Mouse (Mus musculus) embryonic facial prominence, embryonic 15.5 days (tissue): ENCODE data around the gene Mettl15. TPM values are rescaled to one million over a fixed set of nuclear protein-coding genes. Genes with fewer than 3 reads are reported as not detected.

ENCODE experiments used
- ATAC-seq: fragments of 200-750 bp; cut with Nextera tagmentation; 2 replicates; pipeline ENCODE4 v1.8.0; 2017; ENCODE audit warnings: low read depth, moderate TSS enrichment; ENCODE audit not compliant: insufficient number of reproducible peaks, low FRiP score, low TSS enrichment
- H3K27ac ChIP-seq: fragments of 300-500 bp; sonication (generic); replicated peaks from 2 replicates; pipeline ENCODE4 v1.5.1; 2015; ENCODE audit warnings: mild to moderate bottlenecking, inconsistent platforms
- H3K27me3 ChIP-seq: fragments of 300-500 bp; sonication (generic); 2 replicates; pipeline ENCODE4 v1.6.1; 2015; ENCODE audit warnings: inconsistent platforms
- H3K36me3 ChIP-seq: fragments of 300-500 bp; sonication (generic); 2 replicates; pipeline ENCODE4 v1.6.1; 2015; ENCODE audit warnings: mild to moderate bottlenecking, inconsistent platforms
- H3K4me1 ChIP-seq: fragments of 300-500 bp; sonication (generic); 2 replicates; pipeline ENCODE4 v1.6.1; 2015; ENCODE audit warnings: inconsistent platforms
- H3K4me2 ChIP-seq: fragments of 300-500 bp; sonication (generic); replicated peaks from 2 replicates; pipeline ENCODE4 v1.6.1; 2015; ENCODE audit warnings: mild to moderate bottlenecking, inconsistent platforms
- H3K4me3 ChIP-seq: fragments of 300-500 bp; sonication (generic); replicated peaks from 2 replicates; pipeline ENCODE4 v1.5.1; 2015; ENCODE audit warnings: mild to moderate bottlenecking, inconsistent platforms
- H3K9ac ChIP-seq: fragments of 300-500 bp; sonication (generic); 2 replicates; pipeline ENCODE4 v1.6.1; 2015; ENCODE audit warnings: inconsistent platforms
- H3K9me3 ChIP-seq: fragments of 300-500 bp; sonication (generic); replicated peaks from 2 replicates; pipeline ENCODE4 v1.6.1; 2016; ENCODE audit warnings: inconsistent platforms
- WGBS: fragments of 180-500 bp; shearing (Covaris S2); methylation state at CpG from one replicate; pipeline ENCODE4 v1.1.7; 2015; 5-methylcytosine and 5-hydroxymethylcytosine counted together
- polyA plus RNA-seq: library from polyadenylated mRNA; unstranded; fragments of >200 nt; fragmentation: Nextera tagmentation; extraction: Ambion mirVana; gene quantifications from 2 replicates; pipeline ENCODE4 v1.2.1, GENCODE M21; 2015

Mettl15 gene
- polyA plus RNA-seq, 1 experiment from 2014 or later = 12.9 TPM

DNA sequence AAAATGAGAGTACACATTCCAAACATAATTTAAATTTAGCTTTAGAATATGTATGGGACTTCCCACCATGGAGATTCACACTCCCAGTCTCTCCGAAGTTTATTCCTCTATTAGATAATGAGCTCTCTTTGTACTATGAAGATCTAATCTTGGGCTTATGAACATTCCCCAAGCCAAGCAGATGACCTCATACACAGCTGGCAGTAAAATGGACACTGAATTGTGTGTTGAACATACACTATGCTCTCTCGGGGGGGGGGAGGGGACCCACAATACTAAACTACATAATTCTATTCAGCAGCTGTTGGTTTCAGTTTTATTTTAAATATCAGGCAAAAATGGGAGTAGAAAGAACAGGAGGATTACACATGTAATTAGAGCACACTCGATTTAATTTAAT lies 97.6 kb downstream of the Mettl15 start:
- Histone ChIP-seq H3K9me3 (no peaks in the 10 kb centered on the region), H3K9ac (no peak overlapping the region), H3K4me2 (no peak overlapping the region), H3K4me1 (no peaks in the 10 kb centered on the region), H3K27ac (no peak overlapping the region), H3K36me3 (no peaks in the 10 kb centered on the region), H3K4me3 (no peak overlapping the region), H3K27me3 (no peaks in the 10 kb centered on the region)
- WGBS = 68% methylated on average over 3 of the region's 3 CpGs
- no peak for ATAC-seq

DNA sequence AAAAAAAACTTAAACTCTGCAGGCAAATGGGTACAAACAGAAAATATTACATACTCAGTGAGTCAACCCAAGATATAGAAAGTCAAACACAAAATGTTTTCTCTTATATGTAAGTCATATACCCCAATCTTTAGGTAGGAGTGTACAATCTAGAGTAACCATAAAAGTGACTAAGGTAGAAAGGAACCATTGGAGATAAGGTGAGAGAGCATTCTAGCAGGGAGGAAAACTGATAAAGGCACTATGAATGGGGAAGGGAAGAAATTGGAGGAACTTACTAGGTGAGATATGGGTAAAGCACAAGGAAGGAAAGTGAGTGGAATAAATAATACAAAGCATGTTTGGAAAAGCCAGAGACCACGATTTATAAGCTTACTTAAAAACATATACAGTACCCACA lies 122.0 kb downstream of the Mettl15 start:
- no peaks in the 10 kb centered on the region for H3K4me1 ChIP-seq
- WGBS = 66% methylated on average over 1 of the region's 1 CpGs
- no peaks in the 10 kb centered on the region for H3K36me3 ChIP-seq
- ATAC-seq = no peak
- H3K4me2 ChIP-seq = no peak overlapping the region
- H3K9ac ChIP-seq = no peak overlapping the region
- H3K4me3 ChIP-seq = no peak overlapping the region
- no peaks in the 10 kb centered on the region for H3K9me3 ChIP-seq
- H3K27me3 ChIP-seq = no peaks in the 10 kb centered on the region
- no peak overlapping the region for H3K27ac ChIP-seq

DNA sequence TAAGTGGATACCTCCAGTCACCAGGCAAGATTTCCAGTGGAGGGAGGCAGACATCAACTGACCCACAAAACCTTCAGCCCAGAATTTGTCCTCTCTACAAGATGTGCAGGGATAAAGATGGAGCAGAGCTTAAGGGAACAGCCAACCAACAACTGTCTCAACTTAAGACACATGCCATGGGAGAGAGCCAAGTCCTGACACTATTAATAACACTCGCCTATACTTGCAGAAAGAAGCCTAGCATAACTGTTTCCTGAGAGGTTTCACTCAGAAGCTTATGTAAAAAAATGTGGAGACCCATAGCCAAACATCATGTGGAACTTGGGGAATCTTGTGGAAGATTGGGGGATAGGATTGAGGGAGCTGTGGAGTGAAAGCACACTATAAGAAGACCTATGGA lies 124.4 kb downstream of the Mettl15 start:
- no peak overlapping the region for H3K4me2 ChIP-seq
- WGBS = 47% methylated on average over 1 of the region's 1 CpGs

DNA sequence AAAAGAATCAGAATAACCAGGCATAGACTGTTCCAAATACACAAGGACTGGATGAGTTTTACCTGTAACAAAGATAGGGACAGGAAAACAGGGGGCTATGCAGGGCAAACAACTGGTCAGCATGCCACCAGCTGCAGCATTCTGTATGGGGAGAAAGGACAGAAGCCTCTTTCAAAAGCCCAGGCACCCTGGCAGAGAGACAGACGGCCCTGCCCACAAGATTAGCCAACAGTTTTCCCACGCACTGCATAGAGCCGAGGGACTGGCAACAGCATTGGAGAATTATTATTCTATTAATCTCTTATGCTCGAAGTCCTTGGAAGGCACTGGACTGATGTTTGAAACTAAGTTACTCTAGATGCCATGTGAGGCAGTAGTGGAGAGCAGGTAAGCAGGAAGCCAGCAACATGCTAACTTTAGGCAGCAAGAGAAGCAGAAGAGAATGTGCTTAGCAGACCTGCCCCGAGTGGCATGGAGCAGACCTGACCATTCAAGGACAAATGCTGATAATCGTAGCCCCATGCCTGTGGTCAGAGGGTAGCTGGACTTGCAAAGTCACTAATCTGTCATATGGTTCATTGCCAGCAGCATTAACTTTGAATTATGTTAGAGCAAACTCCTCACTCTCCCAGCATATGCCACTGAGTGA lies 127.0 kb downstream of the Mettl15 start:
- 73% methylated on average over 6 of the region's 6 CpGs for WGBS
- Histone ChIP-seq H3K27ac (no peak overlapping the region), H3K4me2 (no peak overlapping the region), H3K36me3 (no peaks in the 10 kb centered on the region), H3K27me3 (no peaks in the 10 kb centered on the region), H3K9me3 (no peaks in the 10 kb centered on the region), H3K4me1 (no peaks in the 10 kb centered on the region), H3K4me3 (no peak overlapping the region), H3K9ac (no peak overlapping the region)
- ATAC-seq = no peak

More for the DNA sequence above, 124.4 kb downstream of the Mettl15 start:
- no peak overlapping the region for H3K4me3 ChIP-seq
- no peaks in the 10 kb centered on the region for H3K27me3 ChIP-seq
- H3K36me3 ChIP-seq = no peaks in the 10 kb centered on the region
- no peak overlapping the region for H3K27ac ChIP-seq
- ATAC-seq = no peak
- H3K9me3 ChIP-seq = no peaks in the 10 kb centered on the region
- no peaks in the 10 kb centered on the region for H3K4me1 ChIP-seq
- H3K9ac ChIP-seq = no peak overlapping the region

DNA sequence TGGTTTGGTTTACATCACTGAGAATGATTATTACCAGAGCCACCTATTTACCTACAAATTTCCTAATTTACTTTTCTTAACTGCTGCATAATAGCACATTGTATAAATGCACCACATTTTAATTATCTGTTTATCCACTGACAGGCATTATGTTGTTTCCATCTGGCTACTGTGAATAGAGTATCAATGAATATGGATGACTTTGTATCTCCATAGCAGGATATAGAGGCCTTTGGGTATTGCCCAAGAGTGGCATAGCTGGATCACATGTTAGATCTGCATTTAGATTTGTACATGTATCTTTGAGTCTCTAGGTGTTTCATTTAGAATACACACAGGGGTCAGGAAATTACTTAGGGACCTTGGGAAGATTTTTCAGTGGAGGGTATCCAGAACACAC lies 133.3 kb downstream of the Mettl15 start:
- no peaks in the 10 kb centered on the region for H3K36me3 ChIP-seq
- H3K27me3 ChIP-seq = no peaks in the 10 kb centered on the region
- no peak overlapping the region for H3K9ac ChIP-seq
- ATAC-seq = no peak
- no peak overlapping the region for H3K4me3 ChIP-seq
- H3K4me2 ChIP-seq = no peak overlapping the region
- H3K9me3 ChIP-seq = no peaks in the 10 kb centered on the region
- H3K4me1 ChIP-seq = no peaks in the 10 kb centered on the region
- no peak overlapping the region for H3K27ac ChIP-seq

DNA sequence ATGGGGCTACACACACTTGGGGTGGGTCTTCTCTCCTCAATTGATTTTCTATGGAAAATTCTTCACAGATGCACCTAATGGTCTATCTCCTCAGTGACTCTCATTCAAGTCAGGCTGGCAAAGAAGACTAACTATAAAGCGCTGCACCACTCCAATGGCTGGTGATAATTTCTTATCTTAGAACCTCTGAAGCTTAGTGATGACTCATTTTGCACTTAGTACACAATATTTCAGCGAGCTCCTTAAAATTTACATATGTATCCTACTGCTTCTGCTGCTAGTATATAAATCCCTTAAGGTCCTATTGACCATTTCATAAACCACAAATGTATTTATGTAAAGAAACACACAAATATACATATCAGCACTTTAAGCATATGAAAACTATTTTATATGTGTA lies 136.1 kb downstream of the Mettl15 start:
- ATAC-seq = no peak
- 92% methylated on average over 2 of the region's 2 CpGs for WGBS
- no peaks in the 10 kb centered on the region for H3K4me1 ChIP-seq
- no peak overlapping the region for H3K4me3 ChIP-seq
- no peak overlapping the region for H3K9ac ChIP-seq
- no peaks in the 10 kb centered on the region for H3K36me3 ChIP-seq
- no peaks in the 10 kb centered on the region for H3K27me3 ChIP-seq
- H3K9me3 ChIP-seq = no peaks in the 10 kb centered on the region
- no peak overlapping the region for H3K27ac ChIP-seq
- H3K4me2 ChIP-seq = no peak overlapping the region

DNA sequence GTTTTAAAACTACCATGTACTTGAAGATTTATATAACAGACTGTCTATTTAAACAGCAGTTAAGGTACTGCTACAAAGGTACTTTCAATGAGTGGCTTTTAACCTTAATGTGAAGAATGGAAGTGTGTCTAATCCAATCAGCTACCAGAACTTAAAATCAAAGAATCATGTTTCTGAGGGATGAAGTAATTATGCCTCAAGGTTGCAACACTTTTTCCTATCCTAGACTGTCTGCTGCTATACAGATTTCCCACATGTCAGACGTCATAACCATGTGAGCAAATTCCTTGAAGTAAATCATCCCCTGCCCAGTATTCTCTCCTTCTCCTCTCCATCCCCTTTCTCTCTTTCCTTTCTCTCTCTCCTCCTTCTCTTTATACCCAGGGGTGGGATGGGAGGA lies 140.2 kb downstream of the Mettl15 start:
- Histone ChIP-seq H3K4me1 (no peaks in the 10 kb centered on the region), H3K27ac (no peak overlapping the region), H3K9ac (no peak overlapping the region), H3K27me3 (no peaks in the 10 kb centered on the region), H3K9me3 (no peaks in the 10 kb centered on the region), H3K4me3 (no peak overlapping the region), H3K4me2 (no peak overlapping the region), H3K36me3 (no peaks in the 10 kb centered on the region)
- WGBS = 33% methylated on average over 1 of the region's 1 CpGs
- no peak for ATAC-seq

DNA sequence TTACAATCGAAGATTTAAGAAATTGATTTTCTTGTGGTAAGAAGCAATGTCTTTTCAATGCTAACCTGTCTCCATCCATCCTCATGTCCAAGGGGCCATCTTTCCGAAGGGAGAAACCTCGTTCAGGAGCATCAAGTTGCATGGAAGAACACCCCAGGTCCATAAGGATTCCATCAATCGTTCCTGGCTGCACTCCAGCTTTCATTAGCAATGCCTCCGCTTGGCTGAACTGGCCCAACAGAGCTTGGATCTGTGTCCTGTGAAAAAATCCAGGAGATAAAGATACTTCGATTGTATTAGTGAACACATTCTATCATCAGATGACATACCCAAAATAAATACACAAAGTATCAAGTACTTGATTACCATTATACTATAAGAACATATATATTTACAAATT lies 143.3 kb downstream of the Mettl15 start:
- Histone ChIP-seq H3K27me3 (no peaks in the 10 kb centered on the region), H3K4me3 (no peak overlapping the region), H3K9ac (no peak overlapping the region), H3K36me3 (no peaks in the 10 kb centered on the region), H3K27ac (no peak overlapping the region), H3K4me2 (no peak overlapping the region), H3K9me3 (no peaks in the 10 kb centered on the region), H3K4me1 (no peaks in the 10 kb centered on the region)
- 69% methylated on average over 6 of the region's 6 CpGs for WGBS
- no peak for ATAC-seq

DNA sequence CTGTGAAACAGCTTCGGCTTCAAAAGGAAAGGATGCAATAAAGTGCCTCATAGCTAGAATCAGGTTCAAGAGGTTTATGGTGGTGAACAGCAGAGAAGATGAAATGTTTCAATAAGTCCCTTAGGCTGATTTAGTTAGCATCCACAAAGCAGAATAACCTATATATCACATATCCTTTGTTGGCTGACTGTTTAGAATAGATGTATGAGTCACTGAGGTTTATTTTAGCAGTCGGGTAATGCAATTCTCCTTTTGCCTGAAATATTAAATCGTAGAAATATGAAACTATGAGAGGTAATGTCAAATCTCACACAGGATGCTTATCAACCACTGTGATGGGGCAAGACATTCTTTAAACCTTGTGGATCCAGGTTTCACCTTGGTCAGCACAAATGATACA lies 149.8 kb downstream of the Mettl15 start:
- Histone ChIP-seq H3K4me3 (no peak overlapping the region), H3K9me3 (no peaks in the 10 kb centered on the region), H3K4me1 (no peaks in the 10 kb centered on the region), H3K36me3 (no peaks in the 10 kb centered on the region), H3K9ac (no peak overlapping the region), H3K27ac (no peak overlapping the region), H3K27me3 (no peaks in the 10 kb centered on the region), H3K4me2 (no peak overlapping the region)
- ATAC-seq = no peak
- 83% methylated on average over 3 of the region's 3 CpGs for WGBS

DNA sequence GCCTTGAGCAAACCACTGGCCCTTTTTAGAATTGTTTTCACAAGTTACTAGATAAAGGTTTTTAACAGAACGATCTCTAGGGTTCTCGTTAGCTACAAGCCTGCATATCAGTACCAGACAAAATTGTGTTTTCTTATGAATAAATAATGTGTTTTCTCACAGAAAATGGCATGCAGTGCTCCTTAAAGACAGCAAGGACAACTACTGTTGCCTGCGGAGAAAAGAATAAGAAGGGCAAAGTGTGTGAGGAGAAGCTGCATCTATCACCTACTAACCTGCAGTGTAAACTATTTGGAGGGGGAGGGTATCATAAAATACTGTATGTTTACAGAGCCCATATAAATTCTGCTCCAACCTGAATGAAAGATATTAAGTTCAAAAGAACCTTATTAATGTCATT lies 150.6 kb downstream of the Mettl15 start:
- Histone ChIP-seq H3K9ac (no peak overlapping the region), H3K4me3 (no peak overlapping the region), H3K27ac (no peak overlapping the region), H3K9me3 (no peaks in the 10 kb centered on the region), H3K27me3 (no peaks in the 10 kb centered on the region), H3K36me3 (no peaks in the 10 kb centered on the region), H3K4me2 (no peak overlapping the region), H3K4me1 (no peaks in the 10 kb centered on the region)
- no peak for ATAC-seq
- 86% methylated on average over 3 of the region's 3 CpGs for WGBS

DNA sequence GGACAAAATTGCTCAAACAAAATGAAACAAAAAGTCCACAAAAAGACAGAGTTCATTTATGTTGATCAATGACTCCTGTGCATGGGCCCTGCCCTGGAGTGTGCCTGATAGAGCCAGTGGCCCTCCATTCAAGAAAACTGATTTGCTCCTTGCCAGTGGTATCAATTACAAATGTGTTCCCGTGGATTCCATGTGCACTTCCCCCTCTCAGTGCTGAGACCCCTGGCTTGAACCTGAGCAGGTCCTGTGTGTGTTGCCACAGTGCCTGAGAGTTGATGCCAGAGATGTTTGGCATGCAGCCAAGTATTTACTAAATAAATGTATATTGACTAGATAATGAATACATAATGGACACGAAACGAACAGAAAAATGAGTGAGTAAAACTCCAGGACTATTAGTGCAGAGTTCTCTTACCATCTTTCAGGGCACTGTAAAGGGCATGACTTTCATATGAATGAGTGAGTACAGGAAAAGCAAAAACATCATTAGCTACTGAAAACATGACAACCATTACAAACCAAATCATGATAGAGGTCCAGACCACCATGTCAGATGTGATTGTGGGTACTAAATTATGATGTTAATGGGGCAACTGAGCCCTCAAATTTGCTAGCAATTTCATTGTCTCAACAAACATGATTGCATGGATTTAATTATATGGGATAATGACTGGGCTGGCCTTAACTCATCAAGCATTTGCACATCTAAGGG lies 174.6 kb downstream of the Mettl15 start:
- Histone ChIP-seq H3K4me3 (no peak overlapping the region), H3K9me3 (no peaks in the 10 kb centered on the region), H3K27me3 (no peaks in the 10 kb centered on the region), H3K27ac (no peak overlapping the region), H3K9ac (no peak overlapping the region), H3K4me2 (no peak overlapping the region), H3K4me1 (no peaks in the 10 kb centered on the region), H3K36me3 (no peaks in the 10 kb centered on the region)
- no peak for ATAC-seq
- 47% methylated on average over 3 of the region's 3 CpGs for WGBS

DNA sequence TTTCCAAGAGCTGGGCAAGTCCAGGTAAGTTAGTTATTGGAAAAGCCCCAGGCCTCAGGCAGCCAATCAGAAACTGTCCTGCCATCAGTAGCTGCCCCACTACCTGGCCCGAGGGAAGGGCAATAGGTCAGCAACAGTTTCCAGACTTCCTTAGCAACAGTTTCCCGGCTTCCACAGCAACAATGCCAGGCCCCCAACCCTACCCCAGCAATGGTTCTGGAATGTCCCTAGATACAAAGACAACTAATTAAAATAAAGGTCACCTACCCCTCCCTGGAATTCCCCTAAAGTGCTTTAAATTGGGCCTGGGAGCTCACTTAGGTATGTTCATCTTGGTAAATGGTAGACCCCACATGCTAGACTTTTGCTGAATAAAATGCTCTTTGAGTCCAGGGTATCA lies 230.9 kb downstream of the Mettl15 start:
- 67% methylated on average over 2 of the region's 2 CpGs for WGBS
- Histone ChIP-seq H3K4me3 (no peak overlapping the region), H3K9ac (no peak overlapping the region), H3K4me2 (no peak overlapping the region), H3K27ac (no peak overlapping the region), H3K27me3 (no peaks in the 10 kb centered on the region), H3K9me3 (no peaks in the 10 kb centered on the region), H3K36me3 (no peaks in the 10 kb centered on the region), H3K4me1 (no peaks in the 10 kb centered on the region)
- no peak for ATAC-seq
